Comparison of ENCODE assay signal across 8 mouse cellular contexts in genomic region chr11:60508950-60509349, GRCm38 (mm10). TPM values are rescaled to one million over a fixed set of nuclear protein-coding genes. Genes with fewer than 3 reads are reported as not detected.
DNase-seq lines count a peak whose midpoint lies in the region; ATAC-seq lines count a peak whose summit lies in the region.

No protein-coding gene starts in this region.

- no peak overlapping the region for H3K27ac ChIP-seq in heart, embryonic 12.5 days (ENCODE audit: poor library complexity, severe bottlenecking)
- H3K27ac ChIP-seq in intestine, embryonic 14.5 days (ENCODE audit: low read depth) = no peak overlapping the region
- 0 out of 2 replicates have a peak overlapping the region, but pooled peaks have one; percentile 14 for H3K27ac ChIP-seq in midbrain, embryonic 10.5 days (replicated peaks)

- peaks cover 44% of the 10 kb centered on the region for H3K27me3 ChIP-seq in heart, embryonic 12.5 days (replicated peaks)
- H3K27me3 ChIP-seq in intestine, embryonic 14.5 days (replicated peaks; ENCODE audit: control insufficient read depth, insufficient read depth, low read length) = peaks cover 9% of the 10 kb centered on the region
- peaks cover 49% of the 10 kb centered on the region for H3K27me3 ChIP-seq in midbrain, embryonic 10.5 days (ENCODE audit: low read depth, poor library complexity, severe bottlenecking)

- no peaks in the 10 kb centered on the region for H3K36me3 ChIP-seq in heart, embryonic 12.5 days
- H3K36me3 ChIP-seq in intestine, embryonic 14.5 days (ENCODE audit: control insufficient read depth, insufficient read depth, low read length) = no peaks in the 10 kb centered on the region
- no peaks in the 10 kb centered on the region for H3K36me3 ChIP-seq in midbrain, embryonic 10.5 days

- no peak for DNase-seq in heart, postnatal 10 days
- peak; percentile 29 for DNase-seq in embryo, embryonic 11 days
- peak; percentile 58 for DNase-seq in intestine, embryonic 14.5 days (ENCODE audit: low spot score)
- DNase-seq in midbrain, embryonic 10.5 days (ENCODE audit: low spot score) = no peak
- no peak for DNase-seq in urinary bladder, postnatal 10 days (ENCODE audit: low spot score)
- no peak for DNase-seq in layer of hippocampus, adult 11-12 months (ENCODE audit: low spot score)
- no peak for DNase-seq in right cerebral cortex, adult 2 months (ENCODE audit: low spot score in 2 of 2)

- peak overlapping the region; percentile 96 for H3K4me2 ChIP-seq in heart, embryonic 12.5 days
- peak overlapping the region; percentile 69 for H3K4me2 ChIP-seq in intestine, embryonic 14.5 days (ENCODE audit: low read length)

- WGBS in heart, embryonic 12.5 days = 3% methylated on average over 11 of the region's 11 CpGs
- 3% methylated on average over 11 of the region's 11 CpGs for WGBS in intestine, embryonic 14.5 days
- 9% methylated on average over 11 of the region's 11 CpGs for WGBS in midbrain, embryonic 10.5 days

- intact Hi-C loops in heart, postnatal 10 days (cut with DNase I) = no loop called here

- peaks cover 14% of the 10 kb centered on the region for H3K4me1 ChIP-seq in heart, embryonic 12.5 days (replicated peaks)
- H3K4me1 ChIP-seq in intestine, embryonic 14.5 days (replicated peaks; ENCODE audit: control insufficient read depth, insufficient read depth, low read length) = peaks cover 11% of the 10 kb centered on the region; the same call in 1 of the 2 replicates
- H3K4me1 ChIP-seq in midbrain, embryonic 10.5 days = peaks cover 14% of the 10 kb centered on the region

- peak overlapping the region; percentile 50 for H3K4me3 ChIP-seq in heart, embryonic 12.5 days
- peak overlapping the region; percentile 33 for H3K4me3 ChIP-seq in intestine, embryonic 14.5 days (ENCODE audit: low read depth, low read length)
- H3K4me3 ChIP-seq in midbrain, embryonic 10.5 days = peak overlapping the region; percentile 53

- no peaks in the 10 kb centered on the region for H3K9me3 ChIP-seq in heart, embryonic 12.5 days (replicated peaks)
- no peaks in the 10 kb centered on the region for H3K9me3 ChIP-seq in intestine, embryonic 14.5 days (ENCODE audit: control insufficient read depth, low read length)
- H3K9me3 ChIP-seq in midbrain, embryonic 10.5 days (replicated peaks) = no peaks in the 10 kb centered on the region

- ATAC-seq in heart, embryonic 12.5 days (ENCODE audit: insufficient number of reproducible peaks, low FRiP score) = peak; percentile 74; the same call in 1 of the 2 replicates
- 0 out of 2 replicates have a peak, but pooled peaks have one; percentile 65 for ATAC-seq in intestine, embryonic 14.5 days (replicated peaks; ENCODE audit: low FRiP score, low TSS enrichment, low read depth)

- H3K9ac ChIP-seq in heart, embryonic 12.5 days = peak overlapping the region; percentile 65
- H3K9ac ChIP-seq in intestine, embryonic 14.5 days (ENCODE audit: low read length) = peak overlapping the region; percentile 39; the same call in 1 of the 2 replicates

RNA-seq across cellular contexts. Expression of gene Alkbh5, which starts 27.2 kb away (rescaled TPM):
- 41.8 and 44.6 TPM in 2 replicates for polyA plus RNA-seq in heart, embryonic 12.5 days (2016; fragmentation: Nextera tagmentation; extraction: Ambion mirVana)
- 10 to 100 TPM; 71.1 to 73.0 TPM for total RNA-seq in heart, postnatal 10 days (2021)
- 35.4 and 36.2 TPM in 2 replicates for polyA plus RNA-seq in intestine, embryonic 14.5 days (2014; fragmentation: Nextera tagmentation; extraction: Ambion mirVana)
- polyA plus RNA-seq in midbrain, embryonic 10.5 days (2016; fragmentation: Nextera tagmentation; extraction: Ambion mirVana) = 34.4 TPM in 2 replicates

RNA-seq across cellular contexts. Expression of gene Myo15, which starts 39.8 kb away (rescaled TPM):
- 0.04 and 0.15 TPM in 2 replicates for polyA plus RNA-seq in heart, embryonic 12.5 days (2016; fragmentation: Nextera tagmentation; extraction: Ambion mirVana)
- under 1 TPM; 0.07 TPM for total RNA-seq in heart, postnatal 10 days (2021)
- 0.07 and 0.32 TPM in 2 replicates for polyA plus RNA-seq in intestine, embryonic 14.5 days (2014; fragmentation: Nextera tagmentation; extraction: Ambion mirVana)
- polyA plus RNA-seq in midbrain, embryonic 10.5 days (2016; fragmentation: Nextera tagmentation; extraction: Ambion mirVana) = 0.04 and 0.05 TPM in 2 replicates

RNA-seq across cellular contexts. Expression of gene Drg2, which starts 54.6 kb away (rescaled TPM):
- 67.1 and 69.4 TPM in 2 replicates for polyA plus RNA-seq in heart, embryonic 12.5 days (2016; fragmentation: Nextera tagmentation; extraction: Ambion mirVana)
- total RNA-seq in heart, postnatal 10 days (2021) = 10 to 100 TPM; 37.8 to 41.1 TPM
- polyA plus RNA-seq in intestine, embryonic 14.5 days (2014; fragmentation: Nextera tagmentation; extraction: Ambion mirVana) = 110 and 113 TPM in 2 replicates
- polyA plus RNA-seq in midbrain, embryonic 10.5 days (2016; fragmentation: Nextera tagmentation; extraction: Ambion mirVana) = 129 and 131 TPM in 2 replicates

Comparison
In these comparisons a context has a peak if more than half of its experiments do, and no peak if none do; other contexts are left out.
1. DNase-seq: peak in embryo, embryonic 11 days (single experiment) and intestine, embryonic 14.5 days (single experiment); none in heart, postnatal 10 days (0 of 2), midbrain, embryonic 10.5 days (single experiment), urinary bladder, postnatal 10 days (single experiment), layer of hippocampus, adult 11-12 months (single experiment) and right cerebral cortex, adult 2 months (0 of 2).
2. Peak in every context shown above with its lines, with median percentiles within 50 percentile points of each other: H3K4me3 ChIP-seq.